Mouse (Mus musculus): ENCODE data around the gene Zc3hav1l. TPM values are rescaled to one million over a fixed set of nuclear protein-coding genes. Genes with fewer than 3 reads are reported as not detected.

Gene Zc3hav1l
- polyA plus RNA-seq, 1 experiment from 2014 or later: 10.4 TPM

GRCm38 (mm10) chr6:38244806-38245205 lies 54.3 kb downstream of the Zc3hav1l start:
- Histone ChIP-seq H3K27me3 (no peaks in the 10 kb centered on the region), H3K9ac (no peak overlapping the region), H3K36me3 (no peaks in the 10 kb centered on the region), H3K9me3 (replicated peaks) (no peaks in the 10 kb centered on the region), H3K27ac (replicated peaks) (no peak overlapping the region), H3K4me2 (replicated peaks) (no peak overlapping the region), H3K4me3 (replicated peaks) (no peak overlapping the region), H3K4me1 (peaks cover 24% of the 10 kb centered on the region)
- WGBS: 72% methylated on average over 3 of the region's 3 CpGs
- no peak for ATAC-seq (ENCODE audit: insufficient number of reproducible peaks, low FRiP score, low TSS enrichment, low read depth)

GRCm38 (mm10) chr6:38244167-38244566 lies 54.9 kb downstream of the Zc3hav1l start:
- Histone ChIP-seq H3K4me2 (replicated peaks) (no peak overlapping the region), H3K4me1 (peaks cover 24% of the 10 kb centered on the region), H3K4me3 (replicated peaks) (no peak overlapping the region), H3K27ac (replicated peaks) (no peak overlapping the region), H3K27me3 (no peaks in the 10 kb centered on the region), H3K9me3 (replicated peaks) (no peaks in the 10 kb centered on the region), H3K36me3 (no peaks in the 10 kb centered on the region), H3K9ac (no peak overlapping the region)
- WGBS: 64% methylated on average over 3 of the region's 3 CpGs
- ATAC-seq (ENCODE audit: insufficient number of reproducible peaks, low FRiP score, low TSS enrichment, low read depth): no peak

GRCm38 (mm10) chr6:38242833-38243232 lies 56.2 kb downstream of the Zc3hav1l start:
- no peak overlapping the region for H3K4me2 ChIP-seq (replicated peaks)
- H3K4me3 ChIP-seq (replicated peaks): no peak overlapping the region
- no peaks in the 10 kb centered on the region for H3K27me3 ChIP-seq
- H3K4me1 ChIP-seq: peaks cover 21% of the 10 kb centered on the region
- no peak for ATAC-seq (ENCODE audit: insufficient number of reproducible peaks, low FRiP score, low TSS enrichment, low read depth)
- no peak overlapping the region for H3K27ac ChIP-seq (replicated peaks)
- 71% methylated on average over 5 of the region's 5 CpGs for WGBS
- no peaks in the 10 kb centered on the region for H3K36me3 ChIP-seq
- no peaks in the 10 kb centered on the region for H3K9me3 ChIP-seq (replicated peaks)
- H3K9ac ChIP-seq: no peak overlapping the region

DNA sequence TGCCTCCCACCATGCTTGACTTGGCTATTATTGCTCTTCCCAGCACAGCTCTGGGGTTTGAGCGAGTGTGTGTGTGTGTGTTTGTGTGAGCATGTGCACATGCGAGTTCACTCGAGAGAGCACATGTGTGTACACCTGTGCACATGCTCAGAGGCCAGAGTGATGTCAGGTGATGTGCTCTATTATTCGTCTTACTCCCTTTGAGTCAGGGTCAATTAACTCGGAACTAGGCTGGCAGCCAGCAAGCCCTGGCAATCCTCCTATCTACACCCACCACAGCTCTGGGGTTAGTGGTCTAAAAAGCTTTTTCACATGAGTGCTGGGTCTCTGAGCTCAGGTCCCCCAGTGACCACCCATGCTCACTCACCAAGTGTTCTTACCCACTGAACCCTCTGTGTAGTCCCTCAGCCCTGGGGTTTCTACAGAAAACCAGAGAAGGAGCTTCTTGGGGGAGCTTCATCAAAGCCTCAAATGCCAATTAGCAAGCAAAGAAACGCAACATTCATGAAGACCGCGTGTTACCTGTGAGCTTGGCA lies 56.7 kb downstream of the Zc3hav1l start:
- Histone ChIP-seq H3K36me3 (no peaks in the 10 kb centered on the region), H3K4me3 (replicated peaks) (no peak overlapping the region), H3K9ac (no peak overlapping the region), H3K27me3 (no peaks in the 10 kb centered on the region), H3K4me2 (replicated peaks) (no peak overlapping the region), H3K4me1 (peaks cover 21% of the 10 kb centered on the region), H3K9me3 (replicated peaks) (no peaks in the 10 kb centered on the region), H3K27ac (replicated peaks) (no peak overlapping the region)
- WGBS: 66% methylated on average over 8 of the region's 8 CpGs
- no peak for ATAC-seq (ENCODE audit: insufficient number of reproducible peaks, low FRiP score, low TSS enrichment, low read depth)

GRCm38 (mm10) chr6:38241508-38241907 lies 57.6 kb downstream of the Zc3hav1l start:
- WGBS: 55% methylated on average over 4 of the region's 4 CpGs
- no peak overlapping the region for H3K4me3 ChIP-seq (replicated peaks)

DNA sequence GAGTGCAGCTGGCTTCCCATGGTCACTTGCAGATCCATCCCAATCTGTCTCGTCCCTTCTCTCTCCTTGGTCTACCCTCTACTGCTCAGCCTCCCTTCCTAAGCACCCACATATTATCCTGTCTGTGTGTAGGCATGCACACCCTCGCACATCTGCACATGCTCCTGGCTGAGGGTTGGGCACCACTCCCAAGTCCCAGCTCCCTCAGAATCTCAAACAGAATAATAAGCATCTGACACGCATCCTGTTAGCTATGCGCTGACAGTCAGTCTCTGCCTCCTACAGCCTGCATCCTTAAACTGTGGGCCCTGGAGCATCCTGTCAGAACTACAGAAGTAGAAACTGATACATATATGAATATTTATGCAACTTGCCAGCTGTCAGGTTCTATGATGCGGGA lies 58.4 kb downstream of the Zc3hav1l start:
- Histone ChIP-seq H3K4me1 (peaks cover 18% of the 10 kb centered on the region), H3K36me3 (no peaks in the 10 kb centered on the region), H3K27ac (replicated peaks) (no peak overlapping the region), H3K9me3 (replicated peaks) (no peaks in the 10 kb centered on the region), H3K27me3 (no peaks in the 10 kb centered on the region), H3K4me3 (replicated peaks) (no peak overlapping the region), H3K9ac (no peak overlapping the region), H3K4me2 (replicated peaks) (no peak overlapping the region)
- ATAC-seq (ENCODE audit: insufficient number of reproducible peaks, low FRiP score, low TSS enrichment, low read depth): no peak
- WGBS: 60% methylated on average over 5 of the region's 5 CpGs

More at GRCm38 (mm10) chr6:38241508-38241907, 57.6 kb downstream of the Zc3hav1l start:
- Histone ChIP-seq H3K27ac (replicated peaks) (no peak overlapping the region), H3K9me3 (replicated peaks) (no peaks in the 10 kb centered on the region), H3K36me3 (no peaks in the 10 kb centered on the region), H3K4me1 (peaks cover 21% of the 10 kb centered on the region), H3K4me2 (replicated peaks) (no peak overlapping the region), H3K9ac (no peak overlapping the region), H3K27me3 (no peaks in the 10 kb centered on the region)
- ATAC-seq (ENCODE audit: insufficient number of reproducible peaks, low FRiP score, low TSS enrichment, low read depth): no peak

DNA sequence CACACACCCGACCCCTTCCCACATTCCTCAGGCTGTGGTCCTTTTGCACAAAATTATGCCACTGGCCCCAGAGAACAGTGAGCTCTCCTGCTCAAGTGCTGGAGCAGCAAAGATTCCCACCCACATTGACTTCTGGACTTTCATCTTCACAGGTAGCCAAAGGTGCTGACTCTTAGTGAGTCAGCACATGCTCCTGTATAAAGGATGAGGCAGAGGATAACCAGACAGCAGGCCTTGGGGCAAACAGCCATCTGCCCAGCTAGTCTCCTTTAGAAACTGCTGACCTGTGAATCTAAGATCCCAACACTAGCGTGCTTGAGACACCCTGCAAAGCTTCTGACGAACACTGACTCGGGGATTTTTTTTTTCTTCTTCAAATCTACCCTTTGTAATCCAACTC lies 60.7 kb downstream of the Zc3hav1l start:
- H3K27me3 ChIP-seq: no peaks in the 10 kb centered on the region
- H3K4me2 ChIP-seq (replicated peaks): no peak overlapping the region
- no peak overlapping the region for H3K27ac ChIP-seq (replicated peaks)
- H3K4me3 ChIP-seq (replicated peaks): no peak overlapping the region
- ATAC-seq (ENCODE audit: insufficient number of reproducible peaks, low FRiP score, low TSS enrichment, low read depth): no peak
- peaks cover 8% of the 10 kb centered on the region for H3K4me1 ChIP-seq
- WGBS: 66% methylated on average over 4 of the region's 4 CpGs
- no peaks in the 10 kb centered on the region for H3K9me3 ChIP-seq (replicated peaks)
- H3K9ac ChIP-seq: no peak overlapping the region
- no peaks in the 10 kb centered on the region for H3K36me3 ChIP-seq

Other genes starting within 250 kb of the Zc3hav1l start
- gene Tmem213, start 190.0 kb downstream of the Zc3hav1l start, polyA plus RNA-seq (2015; fragmentation: Nextera tagmentation; extraction: Ambion mirVana): 6.9 and 8.5 TPM in 2 replicates
- gene Atp6v0a4, start 174.7 kb downstream of the Zc3hav1l start, polyA plus RNA-seq (2015; fragmentation: Nextera tagmentation; extraction: Ambion mirVana): 7.3 and 7.8 TPM in 2 replicates
- 5.1 and 6.2 TPM in 2 replicates for gene D630045J12Rik, start 45.2 kb downstream of the Zc3hav1l start, polyA plus RNA-seq (2015; fragmentation: Nextera tagmentation; extraction: Ambion mirVana)
- gene Zc3hav1, start 55.3 kb upstream of the Zc3hav1l start, polyA plus RNA-seq (2015; fragmentation: Nextera tagmentation; extraction: Ambion mirVana): 6.6 and 8.4 TPM in 2 replicates
- gene Ttc26, start 82.2 kb upstream of the Zc3hav1l start, polyA plus RNA-seq (2015; fragmentation: Nextera tagmentation; extraction: Ambion mirVana): 7.0 and 10.1 TPM in 2 replicates
- 14.9 and 17.0 TPM in 2 replicates for gene Ubn2, start 134.7 kb upstream of the Zc3hav1l start, polyA plus RNA-seq (2015; fragmentation: Nextera tagmentation; extraction: Ambion mirVana)
- gene Fmc1, start 234.2 kb upstream of the Zc3hav1l start, polyA plus RNA-seq (2015; fragmentation: Nextera tagmentation; extraction: Ambion mirVana): 80.9 and 93.2 TPM in 2 replicates

Data from embryonic facial prominence, embryonic 15.5 days (tissue).